Mouse (Mus musculus): Measurements from ENCODE around the gene Zfp385a.

Zfp385a gene

GRCm38 (mm10) chr15:103339166-103339960 is 530 bp downstream of the Zfp385a start:
- in situ Hi-C loops (cut with MboI, MseI): no loop called here

GRCm38 (mm10) chr15:103338829-103339165 is 1.1 kb downstream of the Zfp385a start:
- in situ Hi-C loops (cut with MboI, MseI): no loop called here

- in situ Hi-C loops (cut with MboI, MseI): no loop called here
These were observed 2.8 kb downstream of the Zfp385a start for GRCm38 (mm10) chr15:103336996-103337667.

GRCm38 (mm10) chr15:103335488-103336235 is 4.2 kb downstream of the Zfp385a start:
- in situ Hi-C loops (cut with MboI, MseI): no loop called here

GRCm38 (mm10) chr15:103335040-103335439 is 4.9 kb downstream of the Zfp385a start:
- in situ Hi-C loops (cut with MboI, MseI): no loop called here

GRCm38 (mm10) chr15:103334194-103334593 is 5.7 kb downstream of the Zfp385a start:
- in situ Hi-C loops (cut with MboI, MseI): no loop called here

- in situ Hi-C loops (cut with MboI, MseI): no loop called here
These were observed 6.2 kb downstream of the Zfp385a start for GRCm38 (mm10) chr15:103333738-103334137.

- in situ Hi-C loops (cut with MboI, MseI): no loop called here
These were observed 6.7 kb downstream of the Zfp385a start for GRCm38 (mm10) chr15:103333081-103333615.

- in situ Hi-C loops (cut with MboI, MseI): no loop called here
These were observed 16.2 kb downstream of the Zfp385a start for GRCm38 (mm10) chr15:103323455-103324247.

- in situ Hi-C loops (cut with MboI, MseI): no loop called here
These were observed 16.8 kb downstream of the Zfp385a start for GRCm38 (mm10) chr15:103323070-103323454.

GRCm38 (mm10) chr15:103322396-103322795 is 17.5 kb downstream of the Zfp385a start:
- in situ Hi-C loops (cut with MboI, MseI): no loop called here

GRCm38 (mm10) chr15:103321076-103321475 is 18.8 kb downstream of the Zfp385a start:
- in situ Hi-C loops (cut with MboI, MseI): no loop called here

- in situ Hi-C loops (cut with MboI, MseI): loop anchor here (5.0 kb wide), 1 partner anchor 131 kb away; no protein-coding TSS in a partner anchor
These were observed 21.6 kb downstream of the Zfp385a start for GRCm38 (mm10) chr15:103318201-103318816.

- in situ Hi-C loops (cut with MboI, MseI): loop anchor here (5.0 kb wide), 1 partner anchor 130 kb away; no protein-coding TSS in a partner anchor
These were observed 22.2 kb downstream of the Zfp385a start for GRCm38 (mm10) chr15:103317731-103318130.

GRCm38 (mm10) chr15:103317120-103317519 is 22.8 kb downstream of the Zfp385a start:
- in situ Hi-C loops (cut with MboI, MseI): loop anchor here (5.0 kb wide), 1 partner anchor 130 kb away; no protein-coding TSS in a partner anchor

GRCm38 (mm10) chr15:103315979-103316776 is 23.7 kb downstream of the Zfp385a start:
- in situ Hi-C loops (cut with MboI, MseI): loop anchor here (5.0 kb wide), 1 partner anchor 129 kb away; no protein-coding TSS in a partner anchor

GRCm38 (mm10) chr15:103315011-103315502 is 24.8 kb downstream of the Zfp385a start:
- in situ Hi-C loops (cut with MboI, MseI): loop anchor here (5.0 kb wide), 1 partner anchor 128 kb away; no protein-coding TSS in a partner anchor

GRCm38 (mm10) chr15:103314181-103314580 is 25.7 kb downstream of the Zfp385a start:
- in situ Hi-C loops (cut with MboI, MseI): no loop called here

- in situ Hi-C loops (cut with MboI, MseI): no loop called here
These were observed 26.3 kb downstream of the Zfp385a start for GRCm38 (mm10) chr15:103313495-103314095.
